Mouse (Mus musculus) spleen, adult 2 months (tissue): ENCODE measurements around the gene Fcna.

Experiments
- CTCF ChIP-seq: fragments of 200-500 bp; IDR thresholded peaks from 2 replicates; pipeline ENCODE4 v1.5.1; 2011; ENCODE audit warnings: mild to moderate bottlenecking, inconsistent platforms; ENCODE audit not compliant: insufficient read depth, insufficient read length, insufficient replicate concordance; ENCODE audit errors: extremely low read depth
- POLR2A ChIP-seq: fragments of 200-500 bp; IDR thresholded peaks from 2 replicates; pipeline ENCODE4 v1.6.1; 2011; ENCODE audit warnings: low read depth, low read length, inconsistent platforms

DNA sequence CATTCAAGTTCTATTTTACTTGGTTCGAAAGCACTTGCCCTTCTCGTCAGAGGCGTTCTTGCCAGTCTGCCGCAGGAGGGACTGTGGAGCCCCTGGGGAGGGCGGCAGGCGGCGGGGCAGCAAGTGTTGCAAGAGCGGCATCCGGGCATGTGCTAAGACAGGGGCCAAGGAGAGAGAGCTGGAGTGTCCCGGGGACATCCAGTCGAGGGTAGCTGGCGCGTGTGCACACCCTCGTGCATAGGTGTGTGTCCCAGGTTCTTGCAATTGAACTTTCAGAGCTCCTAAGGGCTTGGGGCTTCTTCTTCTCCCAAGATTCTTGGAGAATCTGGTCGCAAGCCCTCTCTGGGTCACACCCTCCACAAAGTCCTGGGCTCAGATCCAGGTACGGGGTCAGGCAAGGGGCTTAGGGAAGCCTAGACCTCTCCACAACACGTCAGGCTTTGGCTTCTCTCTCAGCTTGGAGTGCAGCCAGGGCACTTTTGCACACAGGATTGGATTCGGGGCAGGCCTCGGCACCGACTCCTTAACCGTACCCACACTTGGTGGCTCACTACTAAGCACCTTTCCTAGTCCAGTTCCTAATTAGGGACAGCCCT lies 52.3 kb downstream of the Fcna start:
- TF ChIP-seq CTCF (no peak), POLR2A (no peak)
